Mouse (Mus musculus): ENCODE measurements around the gene Gm9922.

Gene Gm9922

DNA sequence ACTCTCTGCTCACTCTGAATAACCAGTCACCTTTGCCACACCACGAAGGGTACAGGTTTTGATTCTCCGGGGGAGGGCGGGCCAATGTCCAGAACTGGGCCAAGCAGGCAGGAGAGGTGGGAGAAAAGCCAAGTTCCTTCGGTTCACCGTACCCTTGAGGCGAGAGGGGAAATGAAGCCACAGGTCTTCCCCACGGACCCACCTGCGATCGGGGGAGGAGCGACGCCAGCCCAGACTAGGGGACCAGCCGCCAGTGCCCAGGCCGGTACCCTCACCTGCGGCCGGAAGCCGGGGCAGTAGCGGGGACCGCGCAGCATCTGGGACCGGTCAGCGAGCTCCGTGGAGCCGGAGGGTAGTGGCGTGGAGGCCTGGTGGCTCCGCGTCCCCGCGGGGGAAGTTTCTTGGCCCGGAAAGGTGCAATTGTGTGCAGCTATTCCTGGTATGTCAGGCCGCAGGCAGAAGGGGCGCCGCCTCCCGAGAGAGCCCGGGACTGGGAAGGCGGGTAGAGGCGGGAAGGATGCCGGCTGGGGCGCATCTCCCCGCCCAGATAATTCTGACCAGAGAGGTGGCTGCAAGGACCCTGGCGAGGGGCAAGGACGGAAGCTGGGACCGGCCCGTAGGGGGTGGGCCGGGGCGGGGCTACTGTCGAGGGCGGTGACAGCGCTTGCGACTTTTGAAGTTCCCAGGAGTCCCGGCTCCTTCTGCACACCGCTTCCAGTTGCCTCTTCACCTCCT lies at the start of gene Gm9922, which contains the start of gene Lmo7:
Gene Gm9922, minus strand, starts transcription at position 578 of the 735 bp plus-strand sequence.
Gene Lmo7, plus strand, starts transcription at position 721 of the 735 bp plus-strand sequence.
- DNase-seq, result peak; percentile 22

DNA sequence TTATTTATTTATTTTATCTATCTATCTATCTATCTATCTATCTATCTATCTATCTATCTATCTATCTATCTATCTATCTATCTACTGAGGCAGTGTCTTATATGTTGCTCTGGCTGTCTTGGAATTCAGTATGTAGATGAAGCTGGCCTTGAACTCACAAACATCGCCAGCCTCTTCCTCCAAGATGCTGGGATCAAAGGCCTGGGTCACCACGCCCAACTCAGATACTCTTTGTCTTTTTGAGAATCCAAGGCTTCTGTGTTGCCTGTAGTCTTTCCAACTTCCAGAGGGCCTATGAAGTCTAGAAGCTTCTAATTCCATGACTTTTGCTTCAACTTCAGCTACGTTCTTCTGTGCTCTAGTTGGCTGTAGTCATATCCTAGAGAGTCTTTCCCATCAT lies 48.8 kb upstream of the Gm9922 start:
- no peak for DNase-seq

DNA sequence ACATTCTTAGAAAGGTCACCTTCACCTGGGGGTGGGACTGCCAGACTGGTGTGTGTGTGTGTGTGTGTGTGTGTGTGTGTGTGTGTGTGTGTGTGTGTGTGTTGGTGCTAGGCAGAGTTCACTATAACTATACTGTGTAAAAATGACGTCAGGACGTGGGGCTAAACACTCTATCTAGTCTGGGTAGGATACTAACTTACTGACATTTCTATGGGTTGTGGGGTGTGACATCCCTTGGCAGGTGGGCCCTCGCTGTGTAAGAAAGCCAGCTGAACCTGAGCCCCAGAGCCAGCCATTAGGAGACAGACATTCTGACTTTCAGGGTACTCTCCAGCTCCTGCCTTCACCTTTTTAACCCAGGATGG lies 47.5 kb upstream of the Gm9922 start:
- no peak for DNase-seq

DNA sequence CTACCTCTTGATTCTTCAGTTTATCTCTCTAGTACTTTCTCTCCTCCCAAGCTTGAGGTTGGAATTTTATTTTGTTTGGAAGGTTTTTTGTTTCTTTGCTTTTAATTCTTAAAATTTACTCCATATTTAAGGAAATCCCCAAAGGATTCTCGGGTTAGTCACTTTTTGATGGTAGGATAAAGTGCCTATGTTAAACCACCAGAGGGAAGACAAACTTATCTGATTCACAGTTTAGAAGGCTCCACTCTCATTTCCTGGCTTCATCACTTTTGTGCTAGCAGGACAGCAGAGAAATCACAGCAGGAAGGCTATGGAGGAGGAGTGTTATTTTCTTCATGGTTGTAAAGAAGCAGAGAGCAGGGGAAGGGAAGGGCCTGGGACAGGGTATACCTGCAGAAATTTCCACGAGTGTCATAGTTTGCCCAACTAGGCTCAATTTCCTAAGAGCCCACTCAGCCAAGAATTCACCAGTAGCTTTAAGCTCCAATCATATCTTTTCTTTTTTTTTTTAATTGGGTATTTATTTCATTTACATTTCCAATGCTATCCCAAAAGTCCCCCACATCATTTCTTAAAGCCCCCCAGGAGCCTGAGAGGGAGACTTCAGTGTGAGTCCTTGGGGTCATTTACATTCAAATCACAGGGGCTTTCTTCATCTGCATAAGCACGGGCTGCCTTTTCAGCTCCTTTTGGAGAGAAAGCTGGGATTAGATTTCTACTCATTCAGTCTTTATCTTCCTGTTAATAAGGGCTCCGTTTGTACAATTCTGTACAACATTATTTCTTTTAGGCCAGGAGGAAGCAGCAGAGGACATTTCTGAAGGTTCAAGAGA lies 46.9 kb upstream of the Gm9922 start:
- DNase-seq, result no peak

DNA sequence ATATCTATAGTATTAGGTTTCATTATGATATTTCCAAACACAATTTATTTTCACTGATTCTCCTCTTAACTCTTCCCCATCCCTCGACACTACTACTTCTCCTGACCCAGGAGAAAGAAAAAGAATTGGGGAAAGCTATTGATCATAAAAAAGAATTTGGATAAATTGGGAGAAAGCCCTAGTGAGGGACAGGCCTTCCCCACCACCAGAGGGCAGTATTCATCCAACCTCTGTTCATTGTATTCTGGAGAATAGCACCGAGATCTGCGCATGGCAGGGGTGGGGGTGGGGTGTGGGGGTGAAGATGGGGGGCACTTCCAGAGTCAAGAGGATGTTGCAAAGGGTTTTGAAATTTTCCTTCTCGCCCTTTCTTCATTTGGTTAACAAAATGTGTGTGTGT lies 45.0 kb upstream of the Gm9922 start:
- no peak for DNase-seq

DNA sequence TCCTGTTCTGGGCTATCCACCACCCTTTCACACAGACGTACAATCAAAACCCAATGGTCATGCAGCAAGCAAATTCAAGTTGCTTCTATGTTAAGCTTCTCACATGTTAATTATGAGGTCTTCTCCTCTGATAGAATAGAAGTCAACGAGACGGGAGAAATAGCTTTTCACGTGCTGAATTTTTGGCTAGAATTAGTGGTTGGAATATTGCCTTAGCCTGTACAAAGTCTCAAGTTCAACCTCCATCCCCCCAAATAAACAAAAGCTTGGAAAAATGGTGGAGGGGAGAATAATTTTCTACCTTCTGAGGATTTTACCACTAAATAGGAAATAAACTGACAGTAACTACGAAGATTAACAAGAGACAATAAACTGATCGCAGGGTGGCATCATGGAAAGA lies 42.1 kb upstream of the Gm9922 start:
- DNase-seq, result no peak

DNA sequence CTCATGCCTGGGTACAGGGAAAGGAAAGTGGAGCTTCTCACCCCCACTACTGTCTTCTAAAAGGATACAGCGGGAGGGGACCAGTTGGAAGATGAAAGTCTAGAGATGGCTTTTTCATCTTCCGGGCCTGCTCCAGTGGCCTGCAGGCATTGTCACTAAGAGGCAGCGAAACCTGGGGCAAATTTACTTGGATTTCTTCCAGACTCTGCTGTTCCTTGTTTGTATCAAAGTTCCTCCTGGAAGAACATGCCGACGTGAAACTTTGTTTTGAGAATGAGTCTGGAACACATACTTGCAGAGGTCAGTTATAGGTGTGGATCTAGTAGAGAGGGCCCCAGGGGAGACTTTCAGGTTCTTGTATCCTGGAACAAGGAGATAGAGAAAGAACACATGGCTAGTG lies 41.7 kb upstream of the Gm9922 start:
- no peak for DNase-seq

DNA sequence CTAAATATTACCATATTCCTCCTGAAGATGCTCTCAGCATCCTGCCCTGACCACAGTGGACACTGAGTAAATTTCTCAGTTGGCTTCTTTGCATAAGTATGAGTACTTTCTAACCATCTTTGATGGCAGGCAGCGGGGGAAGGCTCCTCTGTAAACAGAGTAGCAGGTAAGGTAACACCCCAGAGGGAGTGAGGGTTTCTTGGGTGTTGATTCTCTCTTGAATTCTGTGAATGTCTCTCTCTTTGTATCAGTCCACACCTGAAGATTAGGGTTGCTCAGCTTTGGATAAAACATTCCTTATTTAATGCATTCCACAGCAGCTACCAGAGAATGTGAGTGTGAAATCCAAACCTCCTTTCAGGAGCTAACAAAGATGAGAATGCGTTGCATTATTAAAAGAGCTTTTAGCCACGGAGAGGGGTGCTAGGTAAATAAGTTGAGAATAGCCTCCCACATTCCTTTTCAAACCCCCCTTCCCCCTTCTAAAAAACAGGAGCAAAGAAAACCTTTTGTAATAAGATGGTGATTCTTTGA lies 34.2 kb upstream of the Gm9922 start:
- no peak for DNase-seq

DNA sequence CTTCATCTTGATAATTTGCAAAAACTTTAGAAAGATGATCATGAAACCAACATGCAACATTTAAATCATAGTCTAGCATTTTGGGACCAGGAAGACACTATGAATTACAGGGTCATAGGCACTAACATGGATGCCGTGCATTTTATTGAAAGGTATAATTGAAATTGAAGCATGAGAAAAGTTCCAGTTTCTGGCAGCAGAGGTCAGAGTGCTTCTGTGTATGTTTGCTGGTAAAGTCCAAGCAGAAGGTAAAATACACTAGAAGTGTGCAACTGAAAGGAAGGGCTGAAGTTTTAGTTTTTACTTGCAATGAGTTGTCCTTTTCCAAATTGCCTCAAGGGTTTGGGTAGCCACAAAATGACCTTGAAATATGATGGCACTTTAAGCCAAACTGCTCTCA lies 32.7 kb upstream of the Gm9922 start:
- DNase-seq, result no peak

DNA sequence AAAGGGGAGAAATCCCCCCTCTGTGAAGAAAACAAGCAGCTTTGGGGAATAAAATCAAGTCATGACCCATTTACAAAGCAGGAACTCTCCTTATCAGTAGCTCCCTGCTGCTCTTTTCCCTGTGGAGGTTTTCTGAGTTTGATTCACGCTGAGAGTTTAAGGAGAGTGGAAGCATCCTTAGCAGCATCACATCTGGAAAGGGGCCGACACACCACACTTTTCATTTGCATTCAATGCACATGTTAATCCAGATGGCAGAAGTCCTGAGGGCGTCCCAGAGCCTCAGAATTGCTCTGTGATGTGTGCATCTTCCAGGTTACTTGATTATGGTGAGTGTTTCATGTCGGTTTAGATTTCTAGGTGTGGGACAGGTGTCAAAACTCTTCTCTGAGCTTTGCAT lies 25.8 kb upstream of the Gm9922 start:
- no peak for DNase-seq

DNA sequence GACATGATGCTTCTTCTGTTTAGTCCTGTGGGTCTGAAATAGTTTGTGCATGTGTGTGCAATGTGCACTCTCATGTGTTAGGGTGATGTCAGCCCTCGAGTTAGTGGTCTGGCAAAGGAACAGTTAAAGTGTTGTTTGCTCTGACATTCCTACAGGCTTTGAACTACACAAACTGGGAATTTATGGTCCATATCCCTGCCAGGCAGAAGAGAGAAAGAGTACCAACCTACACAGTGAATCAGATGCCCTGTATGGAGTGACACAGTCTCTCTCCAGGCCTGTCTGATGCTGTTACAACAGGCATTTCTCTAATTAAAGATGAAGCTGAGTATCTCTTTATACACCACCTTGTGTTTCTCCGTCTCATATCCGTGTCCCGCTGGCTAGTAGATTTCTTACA lies 21.3 kb upstream of the Gm9922 start:
- no peak for DNase-seq

DNA sequence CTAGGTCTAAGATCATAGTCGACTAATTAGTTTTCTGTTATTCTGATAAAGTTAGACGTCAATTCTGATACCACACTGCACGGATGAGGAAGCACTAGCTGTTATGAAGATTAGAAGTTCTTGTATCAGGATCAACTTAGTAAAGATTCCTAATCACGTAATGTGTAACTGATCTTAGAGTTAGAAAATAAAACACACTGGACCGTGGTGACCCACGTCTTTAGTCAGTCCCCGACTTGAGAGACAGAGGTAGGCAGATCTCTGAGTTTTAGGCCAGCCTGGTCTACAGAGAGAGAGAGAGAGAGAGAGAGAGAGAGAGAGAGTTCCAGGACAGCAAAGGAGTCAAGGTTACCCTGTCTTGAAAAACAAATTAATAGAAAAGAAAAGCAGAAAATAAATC lies 18.8 kb upstream of the Gm9922 start:
- DNase-seq, result no peak

DNA sequence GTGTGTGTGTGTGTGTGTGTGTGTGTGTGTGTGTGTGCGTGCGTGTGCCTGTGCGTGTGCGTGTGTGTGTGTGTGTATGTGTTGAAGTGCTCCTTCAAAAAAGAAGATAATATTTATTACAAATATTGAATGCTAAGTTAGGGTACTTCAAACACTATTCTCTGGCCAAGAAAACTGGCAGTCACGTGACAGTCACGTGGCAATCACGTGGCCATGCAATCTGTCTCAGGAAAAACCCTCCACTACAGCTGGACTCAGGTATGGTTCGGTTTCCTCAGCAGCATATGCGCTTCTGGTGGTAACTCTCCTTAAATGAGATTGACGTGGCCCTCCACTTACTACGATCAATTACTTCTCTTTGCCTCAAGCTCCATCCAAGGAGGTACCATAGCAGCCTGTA lies 18.2 kb upstream of the Gm9922 start:
- no peak for DNase-seq

DNA sequence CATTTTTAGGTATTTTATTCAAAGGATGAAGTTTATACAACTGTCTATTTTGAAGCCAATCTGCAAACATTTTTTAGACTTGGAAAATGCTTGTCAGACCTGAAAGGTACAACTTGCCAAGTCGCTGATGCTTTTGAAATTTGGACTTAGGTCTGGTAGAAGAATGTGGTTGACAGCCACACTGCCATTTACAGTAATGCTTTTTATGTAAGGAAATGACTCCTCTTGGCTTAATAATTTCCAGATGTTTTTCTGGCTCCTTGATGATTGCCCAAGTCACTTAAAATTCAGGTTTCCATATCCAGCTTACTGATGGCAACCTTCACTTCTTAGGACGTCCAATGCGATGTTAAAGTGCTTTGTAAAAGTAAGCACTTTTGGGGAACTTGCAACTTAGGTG lies 17.0 kb upstream of the Gm9922 start:
- no peak for DNase-seq

DNA sequence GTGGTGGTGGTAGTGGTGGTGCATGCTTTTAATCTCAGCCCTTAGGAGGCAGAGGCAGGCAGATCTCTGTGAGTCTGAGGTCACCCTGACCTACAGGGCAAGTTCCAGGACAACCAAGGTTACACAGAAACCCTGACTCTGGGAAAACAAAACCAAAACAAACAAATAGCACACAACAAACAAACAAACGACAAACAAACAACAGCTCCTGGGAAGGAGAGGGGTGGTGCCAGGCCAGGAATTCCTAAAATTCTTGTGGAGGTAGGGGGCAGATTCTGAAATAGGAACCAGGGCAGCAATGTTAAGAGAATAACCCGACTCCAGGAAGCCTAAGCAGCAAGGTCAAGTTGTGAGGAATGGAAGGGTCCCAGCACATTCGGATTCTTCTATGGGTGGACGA lies 7.9 kb upstream of the Gm9922 start:
- DNase-seq, result no peak

DNA sequence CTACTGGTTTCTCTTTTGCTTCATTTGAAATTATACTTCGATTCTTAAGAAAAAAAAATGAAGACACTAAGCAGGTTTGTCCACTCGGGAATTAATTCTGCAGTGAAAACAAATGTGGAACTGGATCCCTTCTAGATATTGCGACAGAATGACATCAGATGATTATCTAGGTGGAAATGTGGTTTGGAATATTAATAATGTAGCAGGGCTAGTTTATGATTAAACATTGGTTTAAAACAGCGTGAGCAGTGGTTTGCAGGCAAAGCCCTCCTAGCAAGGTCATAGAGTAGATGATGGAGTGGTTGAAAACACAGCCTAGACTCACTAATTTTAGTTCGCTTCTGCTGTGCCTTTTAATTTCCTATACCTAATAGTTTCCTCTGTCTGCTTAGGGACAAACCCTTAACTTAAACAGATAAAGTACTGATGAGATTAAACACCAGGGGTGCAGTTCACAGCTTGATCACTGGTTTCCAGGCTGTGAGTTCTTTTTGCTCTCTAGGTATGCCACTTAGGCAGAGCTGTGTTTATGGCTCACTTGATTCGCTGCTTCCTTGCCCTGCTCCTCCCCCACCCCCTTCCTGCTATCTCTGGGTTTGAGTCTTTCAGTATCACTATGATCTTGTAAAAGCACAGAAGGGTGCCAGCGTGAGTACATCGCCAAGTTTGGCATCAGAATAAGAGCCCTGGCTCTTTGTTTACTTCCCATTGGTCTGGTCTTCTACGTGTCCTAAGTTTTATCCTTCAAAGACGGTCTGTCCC lies 4.1 kb upstream of the Gm9922 start:
- DNase-seq, result no peak

DNA sequence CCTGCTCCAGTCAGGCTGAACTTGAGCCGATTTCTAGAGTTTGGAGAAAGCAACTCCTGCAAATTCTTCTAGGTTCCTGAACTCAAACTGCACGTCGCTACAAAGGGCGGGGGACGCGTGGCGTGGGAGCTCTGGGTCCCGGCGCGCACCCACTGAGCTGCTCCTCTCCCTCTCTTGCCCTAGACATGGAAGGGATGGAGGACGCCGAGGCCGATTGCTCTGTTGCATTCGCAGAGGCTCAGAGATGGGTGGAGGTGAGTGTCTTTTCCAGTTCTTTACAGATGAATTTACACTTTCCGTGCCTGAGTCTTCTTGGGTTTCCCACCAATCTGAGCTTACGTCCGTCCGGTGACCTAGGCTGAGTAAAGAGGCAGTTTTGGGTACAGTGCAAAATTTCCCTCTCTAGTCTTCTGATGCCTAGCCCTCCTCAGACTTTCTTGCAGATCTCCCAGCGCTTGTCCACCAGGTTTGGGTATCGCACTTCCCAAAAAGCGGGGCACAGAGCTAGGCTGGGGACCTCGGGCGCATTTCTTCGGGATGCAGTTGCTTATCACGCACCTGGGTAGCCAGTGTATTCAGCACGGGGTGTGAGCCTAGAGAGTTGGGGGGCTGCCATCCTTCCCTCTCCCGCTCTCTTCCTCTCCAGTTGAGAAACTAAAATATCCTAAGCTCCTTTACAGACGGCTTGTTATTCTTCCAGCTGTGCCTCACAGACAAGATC lies 518 bp upstream of the Gm9922 start:
- DNase-seq, result no peak

DNA sequence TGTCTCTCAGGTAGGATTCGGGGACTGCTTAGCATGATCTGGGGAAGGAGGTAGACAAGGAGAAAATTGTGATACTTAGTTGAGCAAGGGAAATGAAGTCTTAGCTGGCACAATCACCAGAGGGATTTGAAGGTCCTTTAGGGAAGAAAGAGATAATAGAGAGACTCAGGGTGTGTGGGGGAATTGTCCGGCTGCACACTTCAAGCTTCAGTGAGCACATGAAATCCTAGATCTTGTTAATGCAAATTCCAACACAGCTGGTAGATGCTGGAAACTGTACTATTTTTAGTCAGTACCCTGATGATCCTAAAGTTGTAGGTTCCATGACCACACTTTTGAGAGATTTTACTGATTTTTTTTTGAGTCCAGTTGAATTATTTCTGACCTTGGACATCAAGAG lies 15.2 kb downstream of the Gm9922 start:
- DNase-seq, result no peak

DNA sequence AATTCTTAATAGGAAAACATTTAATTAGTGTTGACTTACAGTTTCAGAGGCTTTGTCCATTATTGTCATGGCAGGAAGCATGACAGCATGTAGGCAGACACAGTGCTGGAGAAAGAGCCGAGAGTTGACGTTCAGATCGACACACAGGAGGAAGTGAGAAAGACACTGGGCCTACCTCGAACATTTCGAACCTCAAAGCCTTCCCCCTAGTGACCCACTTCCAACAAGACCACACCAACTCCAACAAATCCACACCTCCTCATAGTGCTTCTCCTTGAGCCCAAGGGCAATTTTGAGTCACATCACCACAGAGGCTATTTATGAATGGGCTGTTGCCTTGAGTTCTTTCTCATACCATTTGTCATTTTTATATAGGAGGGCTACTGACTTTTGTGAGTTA lies 22.5 kb downstream of the Gm9922 start:
- DNase-seq, result no peak

DNA sequence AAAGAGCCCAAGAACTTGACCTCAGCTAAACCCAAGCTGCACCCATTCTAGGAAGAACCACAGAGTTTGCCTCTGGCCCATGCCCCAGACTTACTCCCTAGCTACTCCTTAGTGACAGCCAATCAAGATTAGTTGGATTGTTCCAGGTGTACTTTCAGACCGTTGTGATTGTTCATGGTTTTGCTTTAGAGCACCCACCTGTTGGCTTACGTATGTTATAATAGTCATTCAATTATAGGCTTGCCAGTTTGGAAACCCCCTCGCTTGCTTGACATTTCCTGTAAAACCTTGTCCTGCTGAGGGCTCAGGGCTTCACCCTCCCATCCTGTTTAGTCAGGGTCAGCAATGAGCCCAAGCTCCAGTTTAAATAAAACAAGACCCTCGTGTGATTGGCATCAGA lies 25.1 kb downstream of the Gm9922 start:
- DNase-seq, result no peak

DNA sequence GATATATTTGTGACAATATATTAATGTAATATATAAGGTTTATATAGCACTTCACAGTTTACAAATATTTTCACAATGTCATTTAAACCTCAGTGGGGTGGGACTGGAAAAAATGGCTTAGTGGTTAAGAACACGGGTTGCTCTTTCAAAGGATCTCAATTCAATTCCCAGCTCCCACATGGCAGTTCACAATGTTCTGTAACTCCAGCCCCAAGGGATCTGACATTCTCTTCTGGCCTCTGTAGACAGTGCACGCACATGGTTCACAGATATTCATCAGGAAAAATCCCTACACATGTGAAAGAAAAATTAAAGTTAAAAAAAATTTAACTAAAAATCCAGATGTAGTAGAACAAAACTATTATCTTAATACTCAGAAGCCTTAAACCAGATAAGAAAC lies 41.2 kb downstream of the Gm9922 start:
- DNase-seq, result no peak

DNA sequence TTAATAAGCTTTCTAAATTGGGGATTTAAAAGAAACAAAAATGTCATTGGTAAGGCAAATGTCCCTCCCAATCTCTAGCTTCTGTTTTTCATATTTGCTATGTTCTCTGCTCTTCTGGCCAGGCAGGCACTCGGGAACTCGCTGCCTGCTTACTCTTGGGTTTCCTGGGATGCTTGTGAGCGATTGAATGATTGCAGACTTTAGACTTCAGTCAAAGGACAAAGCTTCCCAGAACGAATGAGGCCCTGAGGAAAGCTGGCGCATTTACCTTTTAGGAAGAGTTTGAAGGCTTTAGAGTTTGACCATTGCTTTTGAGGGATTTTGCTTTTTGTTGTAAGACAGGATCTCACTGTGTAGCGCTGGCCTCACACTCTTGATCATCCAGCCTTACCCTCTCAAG lies 41.9 kb downstream of the Gm9922 start:
- DNase-seq, result no peak
